Mouse (Mus musculus): ENCODE data around the gene Gm6657. TPM values are rescaled to one million over a fixed set of nuclear protein-coding genes. Genes with fewer than 3 reads are reported as not detected.
A peak's percentile ranks its signal among the peaks of the same experiment; 100 is the strongest.

Gm6657 gene
- polyA plus RNA-seq, 1 experiment from 2014 or later = not detected

DNA sequence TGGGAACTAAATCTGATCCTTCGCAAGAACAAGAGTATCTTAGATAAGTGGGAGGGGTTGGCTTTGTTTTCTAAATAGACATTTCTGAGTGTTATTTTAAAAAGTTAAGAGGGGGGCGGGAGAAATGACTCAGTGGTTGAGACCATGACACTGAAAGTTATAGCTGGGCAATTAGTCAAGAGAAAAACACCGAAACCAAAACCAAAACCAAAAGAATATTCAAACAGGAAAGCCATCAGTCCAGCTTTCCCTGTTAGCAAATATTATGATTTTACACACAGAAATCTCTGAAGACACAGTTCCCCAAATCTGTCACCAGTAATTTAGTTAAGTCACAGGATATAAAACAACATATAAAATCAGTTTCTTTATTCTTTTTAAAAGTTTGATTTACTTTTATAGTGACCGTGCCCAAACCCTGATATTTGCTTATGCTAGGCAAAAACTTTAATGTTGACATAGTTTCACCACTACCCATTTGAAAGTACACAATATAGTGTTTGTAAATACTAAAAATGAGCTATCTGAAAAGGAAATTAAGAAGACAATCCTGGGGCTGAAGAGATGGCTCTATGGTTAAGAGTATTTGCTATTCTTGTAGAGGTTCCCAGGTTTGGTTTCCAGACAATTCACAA lies 25.3 kb downstream of the Gm6657 start:
- Histone ChIP-seq H3K36me3 (no peaks in the 10 kb centered on the region), H3K27me3 (no peaks in the 10 kb centered on the region), H3K4me2 (no peak overlapping the region), H3K27ac (no peak overlapping the region), H3K9me3 (no peaks in the 10 kb centered on the region), H3K4me3 (no peak overlapping the region), H3K4me1 (no peaks in the 10 kb centered on the region), H3K9ac (no peak overlapping the region)
- 78% methylated on average over 4 of the region's 4 CpGs for WGBS
- no peak for ATAC-seq (ENCODE audit: insufficient number of reproducible peaks, low FRiP score, low TSS enrichment, low read depth)

- no peaks in the 10 kb centered on the region for H3K4me1 ChIP-seq
- ATAC-seq (ENCODE audit: insufficient number of reproducible peaks, low FRiP score, low TSS enrichment, low read depth) = peak; percentile 98
- under 1% methylated on average over 67 of the region's 70 CpGs for WGBS
- H3K27me3 ChIP-seq = no peaks in the 10 kb centered on the region
- H3K4me3 ChIP-seq = peak within 1 kb of the TSS; percentile 67
- peak within 1 kb of the TSS; percentile 99 for H3K27ac ChIP-seq
- H3K36me3 ChIP-seq = no peaks in the 10 kb centered on the region
- peak within 1 kb of the TSS; percentile 76 for H3K9ac ChIP-seq
- H3K4me2 ChIP-seq = peak within 1 kb of the TSS; percentile 88
- H3K9me3 ChIP-seq = no peaks in the 10 kb centered on the region
Observed at GRCm38 (mm10) chr12:78225707-78226518, 31.9 kb downstream of the Gm6657 start, which contains the start of gene Gphn. Gene Gphn, plus strand, starts transcription at chr12:78226379.

GRCm38 (mm10) chr12:78226519-78226875 lies 32.5 kb downstream of the Gm6657 start:
- Histone ChIP-seq H3K36me3 (no peaks in the 10 kb centered on the region), H3K9me3 (no peaks in the 10 kb centered on the region), H3K27me3 (no peaks in the 10 kb centered on the region), H3K27ac (peak overlapping the region; percentile 99), H3K4me1 (no peaks in the 10 kb centered on the region), H3K4me2 (peak overlapping the region; percentile 88), H3K9ac (peak overlapping the region; percentile 76), H3K4me3 (peak overlapping the region; percentile 67)
- peak; percentile 90 for ATAC-seq (ENCODE audit: insufficient number of reproducible peaks, low FRiP score, low TSS enrichment, low read depth)
- WGBS = under 1% methylated on average over 48 of the region's 48 CpGs

DNA sequence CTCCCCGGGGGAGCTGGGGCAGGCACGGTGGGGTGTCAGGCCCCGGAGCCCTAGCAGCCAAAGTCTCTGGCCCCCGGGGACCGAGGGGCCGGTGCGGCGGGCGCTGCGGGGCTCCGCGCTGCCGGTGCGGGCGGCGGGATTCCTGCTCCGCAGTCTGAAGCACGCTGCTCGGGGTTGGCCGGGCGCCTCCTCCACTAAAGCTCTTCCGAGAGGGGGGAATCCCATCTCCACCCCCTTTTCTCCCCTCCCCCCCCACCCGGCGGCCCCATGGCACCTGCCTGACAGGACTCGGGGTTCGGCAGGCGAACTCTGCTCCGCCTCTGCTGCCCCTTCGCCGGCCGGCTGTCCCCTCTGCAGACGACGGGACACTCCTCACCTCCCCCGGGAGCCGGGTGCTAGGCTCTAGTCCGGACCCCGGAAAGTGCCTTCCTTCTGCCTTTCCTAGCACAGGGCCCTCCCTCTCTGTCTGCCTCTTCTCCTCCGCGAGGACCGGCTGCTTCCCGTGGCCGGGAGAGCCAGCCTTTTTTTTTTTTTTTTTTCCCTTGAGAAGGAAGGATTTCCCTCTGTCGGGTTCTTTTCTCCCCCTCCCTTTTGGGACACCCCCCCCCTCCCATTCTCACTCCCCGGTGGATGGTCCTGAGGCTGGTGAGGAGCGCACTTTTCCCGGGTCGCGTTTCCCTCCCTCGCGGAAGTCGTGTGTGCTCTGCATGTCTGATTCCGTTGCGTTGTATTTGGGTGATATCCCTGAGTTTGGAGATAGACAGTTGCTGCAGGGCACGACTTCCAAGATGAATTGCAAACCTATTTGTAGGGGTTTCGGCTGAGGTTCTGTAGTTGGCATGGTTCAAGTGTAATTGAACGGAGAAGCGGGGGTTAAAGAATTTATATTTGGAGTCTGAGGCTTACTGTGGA lies 33.2 kb downstream of the Gm6657 start:
- Histone ChIP-seq H3K36me3 (no peaks in the 10 kb centered on the region), H3K27ac (peak overlapping the region; percentile 99), H3K27me3 (no peaks in the 10 kb centered on the region), H3K4me2 (peak overlapping the region; percentile 88), H3K4me1 (no peaks in the 10 kb centered on the region), H3K4me3 (peak overlapping the region; percentile 67), H3K9me3 (no peaks in the 10 kb centered on the region), H3K9ac (peak overlapping the region; percentile 76)
- WGBS = under 1% methylated on average over 56 of the region's 57 CpGs
- no peak for ATAC-seq (ENCODE audit: insufficient number of reproducible peaks, low FRiP score, low TSS enrichment, low read depth)

- no peaks in the 10 kb centered on the region for H3K9me3 ChIP-seq
- no peak overlapping the region for H3K9ac ChIP-seq
- ATAC-seq (ENCODE audit: insufficient number of reproducible peaks, low FRiP score, low TSS enrichment, low read depth) = no peak
- no peaks in the 10 kb centered on the region for H3K36me3 ChIP-seq
- 35% methylated on average over 4 of the region's 4 CpGs for WGBS
- H3K27ac ChIP-seq = no peak overlapping the region
- peak overlapping the region; percentile 88 for H3K4me2 ChIP-seq
- H3K4me3 ChIP-seq = peak overlapping the region; percentile 67; the same call in 1 of the 2 replicates
- H3K4me1 ChIP-seq = no peaks in the 10 kb centered on the region
- no peaks in the 10 kb centered on the region for H3K27me3 ChIP-seq
Observed at GRCm38 (mm10) chr12:78228139-78228538, 34.1 kb downstream of the Gm6657 start.

GRCm38 (mm10) chr12:78232560-78232959 lies 38.5 kb downstream of the Gm6657 start:
- no peak for ATAC-seq (ENCODE audit: insufficient number of reproducible peaks, low FRiP score, low TSS enrichment, low read depth)
- no peak overlapping the region for H3K9ac ChIP-seq
- no peak overlapping the region for H3K4me2 ChIP-seq
- H3K9me3 ChIP-seq = no peaks in the 10 kb centered on the region
- H3K4me1 ChIP-seq = no peaks in the 10 kb centered on the region
- no peaks in the 10 kb centered on the region for H3K36me3 ChIP-seq
- H3K27ac ChIP-seq = no peak overlapping the region
- H3K4me3 ChIP-seq = no peak overlapping the region
- H3K27me3 ChIP-seq = no peaks in the 10 kb centered on the region

GRCm38 (mm10) chr12:78248366-78248765 lies 54.3 kb downstream of the Gm6657 start:
- Histone ChIP-seq H3K27me3 (no peaks in the 10 kb centered on the region), H3K36me3 (no peaks in the 10 kb centered on the region), H3K9ac (no peak overlapping the region), H3K27ac (no peak overlapping the region), H3K9me3 (no peaks in the 10 kb centered on the region), H3K4me1 (no peaks in the 10 kb centered on the region), H3K4me2 (no peak overlapping the region), H3K4me3 (no peak overlapping the region)
- WGBS = 55% methylated on average over 1 of the region's 1 CpGs
- no peak for ATAC-seq (ENCODE audit: insufficient number of reproducible peaks, low FRiP score, low TSS enrichment, low read depth)

- Histone ChIP-seq H3K9me3 (no peaks in the 10 kb centered on the region), H3K27me3 (no peaks in the 10 kb centered on the region), H3K9ac (no peak overlapping the region), H3K4me3 (no peak overlapping the region), H3K4me1 (no peaks in the 10 kb centered on the region), H3K36me3 (no peaks in the 10 kb centered on the region), H3K27ac (no peak overlapping the region), H3K4me2 (no peak overlapping the region)
- no peak for ATAC-seq (ENCODE audit: insufficient number of reproducible peaks, low FRiP score, low TSS enrichment, low read depth)
Observed at GRCm38 (mm10) chr12:78249151-78249550, 55.1 kb downstream of the Gm6657 start.

Other genes starting within 250 kb of the Gm6657 start
- gene Gphn, start 32.1 kb downstream of the Gm6657 start, polyA plus RNA-seq (2015; fragmentation: Nextera tagmentation; extraction: Ambion mirVana) = 15.9 and 16.4 TPM in 2 replicates